Comparison of ENCODE assay signal across 10 mouse cellular contexts in genomic region chr12:76308436-76308835, GRCm38 (mm10). TPM values are rescaled to one million over a fixed set of nuclear protein-coding genes. Genes with fewer than 3 reads are reported as not detected.
DNase-seq lines count a peak whose midpoint lies in the region; ATAC-seq and TF ChIP-seq lines count a peak whose summit lies in the region.
"Had no signal": no experiment of that assay in that cellular context is flagged by ENCODE, and none has a peak within 500 bp of the region (broad histone marks: within the 10 kb centered on the region; RNA-seq: fewer than 3 reads in every experiment).

No protein-coding gene starts in this region.

- TF ChIP-seq CTCF in kidney, adult 2 months (conservative IDR thresholded peaks at IDR 0.05; ENCODE audit: insufficient read depth, insufficient read length, low read depth, low read length) = no peak
- no peak for TF ChIP-seq CTCF in spleen, adult 2 months (IDR thresholded peaks at IDR 0.05; ENCODE audit: extremely low read depth, insufficient read depth, insufficient read length, insufficient replicate concordance)

- DNase-seq in kidney, adult 2 months = no peak
- no peak for DNase-seq in spleen, adult 2 months (ENCODE audit: low read depth in 1 of 2, low spot score in 2 of 2)
- no peak for DNase-seq in spleen, postnatal 4 days (ENCODE audit: low spot score in 2 of 2)
- no peak for DNase-seq in frontal cortex, adult 2 months (ENCODE audit: extremely low spot score in 1 of 2, low spot score in 1 of 2)
- DNase-seq in spleen, adult 18-20 months = no peak
- DNase-seq: cerebellum, postnatal 10 days; layer of hippocampus, postnatal 36 days had no signal

- H3K9me3 ChIP-seq in kidney, embryonic 15.5 days (replicated peaks) = no peaks in the 10 kb centered on the region
- no peaks in the 10 kb centered on the region for H3K9me3 ChIP-seq in intestine, embryonic 15.5 days

- H3K36me3 ChIP-seq in kidney, embryonic 15.5 days = peaks cover 65% of the 10 kb centered on the region
- H3K36me3 ChIP-seq in kidney, adult 2 months (ENCODE audit: control insufficient read depth, insufficient read depth, low read length) = peaks cover 6% of the 10 kb centered on the region; the same call in 1 of the 2 replicates
- H3K36me3 ChIP-seq in spleen, adult 2 months (ENCODE audit: control insufficient read depth, insufficient read depth, low read length) = peaks cover 19% of the 10 kb centered on the region
- H3K36me3 ChIP-seq in intestine, embryonic 15.5 days = no peaks in the 10 kb centered on the region; the same call in 1 of the 2 replicates

- no peak overlapping the region for H3K9ac ChIP-seq in kidney, embryonic 15.5 days
- no peak overlapping the region for H3K9ac ChIP-seq in intestine, embryonic 15.5 days

- peaks cover 38% of the 10 kb centered on the region for H3K4me1 ChIP-seq in kidney, embryonic 15.5 days
- H3K4me1 ChIP-seq in kidney, adult 2 months (ENCODE audit: control insufficient read depth, insufficient read depth, low read length) = no peaks in the 10 kb centered on the region
- H3K4me1 ChIP-seq in spleen, adult 2 months (ENCODE audit: control insufficient read depth, insufficient read depth, insufficient read length) = peaks cover 5% of the 10 kb centered on the region; the same call in 1 of the 2 replicates
- H3K4me1 ChIP-seq in intestine, embryonic 15.5 days (replicated peaks) = peaks cover 13% of the 10 kb centered on the region; the same call in 1 of the 2 replicates

- no peaks in the 10 kb centered on the region for H3K27me3 ChIP-seq in kidney, embryonic 15.5 days
- no peaks in the 10 kb centered on the region for H3K27me3 ChIP-seq in kidney, adult 2 months (replicated peaks; ENCODE audit: control insufficient read depth, insufficient read depth, low read length)
- H3K27me3 ChIP-seq in spleen, adult 2 months (ENCODE audit: control insufficient read depth, insufficient read depth, low read length) = no peaks in the 10 kb centered on the region
- H3K27me3 ChIP-seq in intestine, embryonic 15.5 days (replicated peaks) = no peaks in the 10 kb centered on the region

- no peak for TF ChIP-seq POLR2A in kidney, adult 2 months (IDR thresholded peaks at IDR 0.05; ENCODE audit: low read depth, low read length)
- no peak for TF ChIP-seq POLR2A in spleen, adult 2 months (IDR thresholded peaks at IDR 0.05; ENCODE audit: low read depth, low read length)

- ATAC-seq in kidney, embryonic 15.5 days (replicated peaks; ENCODE audit: low FRiP score) = no peak
- ATAC-seq in intestine, embryonic 15.5 days = no peak
- ATAC-seq: forebrain, embryonic 14.5 days had no signal

- peak overlapping the region; percentile 86 for H3K27ac ChIP-seq in kidney, embryonic 15.5 days
- no peak overlapping the region for H3K27ac ChIP-seq in kidney, adult 2 months (ENCODE audit: insufficient read depth, low read depth, low read length)
- peak overlapping the region; percentile 82 for H3K27ac ChIP-seq in spleen, adult 2 months (ENCODE audit: insufficient read depth, low read length)
- H3K27ac ChIP-seq in intestine, embryonic 15.5 days = peak overlapping the region; percentile 66

- H3K4me3 ChIP-seq in kidney, embryonic 15.5 days (replicated peaks) = no peak overlapping the region
- H3K4me3 ChIP-seq in kidney, adult 2 months (ENCODE audit: insufficient read depth, low read depth, low read length) = no peak overlapping the region
- H3K4me3 ChIP-seq in spleen, adult 2 months (ENCODE audit: extremely low read depth, insufficient read depth, insufficient read length) = no peak overlapping the region
- no peak overlapping the region for H3K4me3 ChIP-seq in intestine, embryonic 15.5 days (replicated peaks)

- no peak overlapping the region for H3K4me2 ChIP-seq in kidney, embryonic 15.5 days
- H3K4me2 ChIP-seq in intestine, embryonic 15.5 days (replicated peaks) = no peak overlapping the region

- WGBS in kidney, embryonic 15.5 days = 59% methylated on average over 5 of the region's 5 CpGs
- 83% methylated on average over 5 of the region's 5 CpGs for WGBS in kidney, adult 2 months
- WGBS in spleen, adult 2 months = 81% methylated on average over 5 of the region's 5 CpGs
- 80% methylated on average over 5 of the region's 5 CpGs for WGBS in intestine, embryonic 15.5 days

RNA-seq across cellular contexts. Expression of gene Akap5, which starts 16.3 kb away (rescaled TPM):
- polyA plus RNA-seq in kidney, embryonic 15.5 days (2015; fragmentation: Nextera tagmentation; extraction: Ambion mirVana) = 1.3 and 1.6 TPM in 2 replicates
- polyA plus RNA-seq in kidney, adult 2 months (2012; rRNA removed) = 0.19 and 0.27 TPM in 2 replicates
- 0.22 and 0.29 TPM in 2 replicates for polyA plus RNA-seq in spleen, adult 2 months (2012; rRNA removed)
- polyA plus RNA-seq in intestine, embryonic 15.5 days (2015; fragmentation: Nextera tagmentation; extraction: Ambion mirVana) = 2.7 and 3.3 TPM in 2 replicates
- polyA plus RNA-seq in frontal cortex, adult 2 months (2012; rRNA removed) = 41.2 and 42.3 TPM in 2 replicates

RNA-seq across cellular contexts. Expression of gene Mthfd1, which starts 53.3 kb away (rescaled TPM):
- 100 and 103 TPM in 2 replicates for polyA plus RNA-seq in kidney, embryonic 15.5 days (2015; fragmentation: Nextera tagmentation; extraction: Ambion mirVana)
- 128 and 132 TPM in 2 replicates for polyA plus RNA-seq in kidney, adult 2 months (2012; rRNA removed)
- 15.1 and 17.3 TPM in 2 replicates for polyA plus RNA-seq in spleen, adult 2 months (2012; rRNA removed)
- 102 TPM in 2 replicates for polyA plus RNA-seq in intestine, embryonic 15.5 days (2015; fragmentation: Nextera tagmentation; extraction: Ambion mirVana)
- 33.9 and 34.3 TPM in 2 replicates for polyA plus RNA-seq in frontal cortex, adult 2 months (2012; rRNA removed)
